Mouse (Mus musculus): ENCODE results near the gene Dgkz. TPM values are rescaled to one million over a fixed set of nuclear protein-coding genes. Genes with fewer than 3 reads are reported as not detected.

Dgkz gene
- polyA plus RNA-seq, 1 experiment = 295 TPM

DNA sequence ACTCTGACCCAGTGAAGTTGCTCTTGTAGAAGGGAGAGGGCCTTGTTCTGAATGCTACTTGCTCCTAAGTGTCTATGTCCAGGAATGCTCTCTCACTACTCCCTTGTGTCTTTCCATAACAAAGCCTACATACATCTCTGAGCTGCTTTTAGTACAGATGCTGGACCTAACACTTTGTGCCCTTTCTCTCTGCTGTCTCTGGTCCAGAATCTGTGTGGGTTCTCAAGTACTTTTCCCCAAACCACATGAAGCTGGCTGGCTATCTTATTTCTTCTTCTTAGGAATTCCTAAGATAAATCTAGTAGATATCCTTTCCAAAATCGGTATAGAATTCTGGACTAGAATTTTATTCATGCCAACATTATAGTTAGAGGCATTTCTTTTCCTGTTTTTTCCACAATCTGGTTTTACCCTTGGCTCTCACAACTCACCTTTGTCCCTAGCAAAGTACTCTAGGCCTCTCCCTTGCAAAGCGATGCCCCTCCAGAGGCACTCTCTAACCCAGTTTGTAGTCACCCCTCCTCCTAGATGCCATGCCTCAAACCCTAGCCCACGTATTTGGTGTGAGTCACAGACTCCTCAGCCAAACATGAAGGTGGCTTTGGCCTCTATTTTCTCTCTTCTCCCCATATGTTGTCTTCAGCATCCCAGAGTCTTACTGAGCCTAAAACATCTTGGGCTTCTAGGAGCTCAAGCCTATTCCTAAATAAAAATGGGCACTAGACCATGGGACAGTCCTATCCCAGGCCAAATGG lies 72.3 kb downstream of the Dgkz start:
- WGBS = 82% methylated on average over 3 of the region's 3 CpGs
- H3K4me3 ChIP-seq (ENCODE audit: low read depth, low read length) = no peak overlapping the region
- no peak overlapping the region for H3K27ac ChIP-seq (ENCODE audit: insufficient read depth, low read depth, low read length)
- no peaks in the 10 kb centered on the region for H3K4me1 ChIP-seq (ENCODE audit: control insufficient read depth, insufficient read depth, insufficient read length, low read length)
- no peak for TF ChIP-seq CTCF (IDR thresholded peaks at IDR 0.05; ENCODE audit: extremely low read depth, insufficient read length, insufficient replicate concordance, low read depth, low read length)
- TF ChIP-seq POLR2A (IDR thresholded peaks at IDR 0.05; ENCODE audit: low read depth, low read length) = no peak
- peaks cover 35% of the 10 kb centered on the region for H3K36me3 ChIP-seq (ENCODE audit: control insufficient read depth, insufficient read depth, low read length)
- no peaks in the 10 kb centered on the region for H3K27me3 ChIP-seq (ENCODE audit: control insufficient read depth, insufficient read depth, low read length)

DNA sequence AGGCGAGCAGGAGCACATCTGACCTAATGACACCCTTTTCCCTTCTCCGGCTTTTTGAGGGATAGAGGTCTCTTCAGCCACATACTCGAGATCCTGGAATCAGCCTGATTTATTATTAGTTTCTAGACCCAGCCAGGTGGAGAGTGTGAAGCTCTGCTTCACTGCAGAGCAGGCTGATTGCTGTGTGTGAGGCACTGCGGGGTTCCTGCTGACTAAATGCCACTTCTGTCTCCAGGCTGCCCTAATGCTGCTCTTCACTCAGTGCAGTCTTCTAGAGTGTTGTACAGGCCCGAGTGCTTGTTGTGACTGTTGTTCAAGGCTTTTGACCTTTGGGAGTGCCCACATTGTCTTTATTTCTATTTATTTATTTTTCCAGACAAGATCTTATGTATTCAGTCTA lies 73.3 kb downstream of the Dgkz start:
- no peak overlapping the region for H3K27ac ChIP-seq (ENCODE audit: insufficient read depth, low read depth, low read length)
- H3K27me3 ChIP-seq (ENCODE audit: control insufficient read depth, insufficient read depth, low read length) = no peaks in the 10 kb centered on the region
- H3K4me3 ChIP-seq (ENCODE audit: low read depth, low read length) = no peak overlapping the region
- TF ChIP-seq CTCF (IDR thresholded peaks at IDR 0.05; ENCODE audit: extremely low read depth, insufficient read length, insufficient replicate concordance, low read depth, low read length) = no peak
- no peak for TF ChIP-seq POLR2A (IDR thresholded peaks at IDR 0.05; ENCODE audit: low read depth, low read length)
- H3K36me3 ChIP-seq (ENCODE audit: control insufficient read depth, insufficient read depth, low read length) = peaks cover 33% of the 10 kb centered on the region
- WGBS = 68% methylated on average over 5 of the region's 5 CpGs
- peaks cover 4% of the 10 kb centered on the region; the same call in 1 of the 2 replicates for H3K4me1 ChIP-seq (ENCODE audit: control insufficient read depth, insufficient read depth, insufficient read length, low read length)

DNA sequence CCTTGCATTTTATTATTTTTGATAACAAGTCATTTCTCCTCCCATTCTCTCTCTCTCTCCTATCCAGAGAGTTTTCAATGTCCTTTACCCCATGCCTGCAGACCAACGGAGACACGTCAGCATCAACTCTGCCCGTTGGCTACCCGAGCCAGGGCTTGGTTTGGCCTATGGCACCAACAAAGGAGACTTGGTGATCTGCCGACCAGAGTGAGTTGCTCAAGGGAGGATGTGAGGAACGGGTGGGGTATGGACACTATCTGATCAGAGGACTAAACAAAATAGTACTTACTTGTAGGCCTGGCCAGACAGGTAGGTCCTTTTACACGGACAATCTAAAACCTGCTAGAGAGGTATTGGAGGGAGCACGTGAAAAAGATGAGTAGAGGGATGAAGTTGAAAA lies 75.2 kb downstream of the Dgkz start:
- Histone ChIP-seq H3K27ac (ENCODE audit: insufficient read depth, low read depth, low read length) (no peak overlapping the region), H3K27me3 (ENCODE audit: control insufficient read depth, insufficient read depth, low read length) (no peaks in the 10 kb centered on the region), H3K36me3 (ENCODE audit: control insufficient read depth, insufficient read depth, low read length) (peaks cover 33% of the 10 kb centered on the region), H3K4me1 (ENCODE audit: control insufficient read depth, insufficient read depth, insufficient read length, low read length) (peaks cover 4% of the 10 kb centered on the region; the same call in 1 of the 2 replicates), H3K4me3 (ENCODE audit: low read depth, low read length) (no peak overlapping the region)
- 94% methylated on average over 8 of the region's 8 CpGs for WGBS
- no peak for TF ChIP-seq POLR2A (IDR thresholded peaks at IDR 0.05; ENCODE audit: low read depth, low read length)

DNA sequence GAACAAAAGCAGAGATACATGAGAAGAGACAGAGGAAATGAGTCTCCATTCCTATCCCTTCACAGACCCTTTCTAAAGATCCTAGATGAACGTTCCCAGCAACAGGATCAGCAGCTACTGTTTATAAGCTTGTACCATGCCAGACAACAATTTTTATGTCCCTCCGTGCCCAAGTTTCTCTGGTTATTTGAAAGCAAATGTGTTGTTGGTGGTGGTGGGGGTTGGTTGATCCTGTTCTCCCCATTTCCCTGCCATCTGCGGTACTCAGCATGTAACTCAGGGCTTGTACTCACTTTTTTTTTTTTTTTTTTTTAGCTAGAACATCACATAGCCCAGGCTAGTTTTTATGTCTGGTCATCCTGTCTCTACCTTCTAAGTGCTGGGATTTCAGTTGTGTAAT lies 76.5 kb downstream of the Dgkz start:
- Histone ChIP-seq H3K27ac (ENCODE audit: insufficient read depth, low read depth, low read length) (no peak overlapping the region), H3K4me3 (ENCODE audit: low read depth, low read length) (no peak overlapping the region), H3K36me3 (ENCODE audit: control insufficient read depth, insufficient read depth, low read length) (peaks cover 33% of the 10 kb centered on the region), H3K27me3 (ENCODE audit: control insufficient read depth, insufficient read depth, low read length) (no peaks in the 10 kb centered on the region), H3K4me1 (ENCODE audit: control insufficient read depth, insufficient read depth, insufficient read length, low read length) (peaks cover 4% of the 10 kb centered on the region; the same call in 1 of the 2 replicates)
- TF ChIP-seq CTCF (IDR thresholded peaks at IDR 0.05; ENCODE audit: extremely low read depth, insufficient read length, insufficient replicate concordance, low read depth, low read length) = no peak
- TF ChIP-seq POLR2A (IDR thresholded peaks at IDR 0.05; ENCODE audit: low read depth, low read length) = no peak
- WGBS = 93% methylated on average over 3 of the region's 3 CpGs

DNA sequence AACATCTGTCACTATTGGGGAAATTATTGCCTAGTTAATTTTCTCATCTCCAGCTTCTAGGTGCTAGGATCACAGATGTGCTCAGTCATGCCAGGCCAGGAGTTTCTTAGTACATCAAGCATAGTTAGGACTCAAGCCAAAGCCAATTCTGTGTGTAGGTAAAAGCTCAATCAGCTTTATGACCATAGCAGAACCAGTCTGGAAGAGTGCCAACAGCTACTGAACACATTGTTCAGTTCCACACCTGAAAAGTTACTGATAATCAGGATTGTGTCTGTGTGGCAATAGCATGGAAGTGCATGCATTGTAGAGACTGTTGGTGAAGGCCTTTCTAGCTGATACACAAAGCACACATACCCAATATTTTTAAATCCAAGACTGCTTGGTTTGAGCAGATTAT lies 77.7 kb downstream of the Dgkz start:
- peaks cover 4% of the 10 kb centered on the region; the same call in 1 of the 2 replicates for H3K4me1 ChIP-seq (ENCODE audit: control insufficient read depth, insufficient read depth, insufficient read length, low read length)
- peaks cover 33% of the 10 kb centered on the region for H3K36me3 ChIP-seq (ENCODE audit: control insufficient read depth, insufficient read depth, low read length)
- H3K27ac ChIP-seq (ENCODE audit: insufficient read depth, low read depth, low read length) = no peak overlapping the region
- H3K27me3 ChIP-seq (ENCODE audit: control insufficient read depth, insufficient read depth, low read length) = no peaks in the 10 kb centered on the region
- no peak overlapping the region for H3K4me3 ChIP-seq (ENCODE audit: low read depth, low read length)
- TF ChIP-seq POLR2A (IDR thresholded peaks at IDR 0.05; ENCODE audit: low read depth, low read length) = no peak
- TF ChIP-seq CTCF (IDR thresholded peaks at IDR 0.05; ENCODE audit: extremely low read depth, insufficient read length, insufficient replicate concordance, low read depth, low read length) = no peak

DNA sequence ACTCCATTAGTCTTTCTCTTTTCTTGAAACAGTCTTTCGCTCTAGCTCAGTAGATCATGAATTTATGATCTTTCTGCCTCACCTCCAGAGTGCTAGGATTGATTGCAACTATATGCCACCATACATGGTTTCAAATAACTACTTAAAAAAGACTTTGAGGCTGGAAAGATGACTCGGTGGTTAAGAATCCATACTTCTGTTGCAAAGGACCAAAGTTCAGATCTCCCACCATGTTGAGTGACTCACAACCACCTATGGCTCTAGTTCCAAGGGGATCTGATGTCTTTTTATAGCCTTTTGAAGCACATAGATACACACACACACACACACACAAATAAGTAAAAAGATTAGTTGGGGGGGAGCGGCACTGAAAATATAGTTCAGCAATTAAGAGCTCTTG lies 80.3 kb downstream of the Dgkz start:
- H3K36me3 ChIP-seq (ENCODE audit: control insufficient read depth, insufficient read depth, low read length) = peaks cover 25% of the 10 kb centered on the region
- 96% methylated on average over 3 of the region's 3 CpGs for WGBS
- H3K27ac ChIP-seq (ENCODE audit: insufficient read depth, low read depth, low read length) = no peak overlapping the region
- TF ChIP-seq CTCF (IDR thresholded peaks at IDR 0.05; ENCODE audit: extremely low read depth, insufficient read length, insufficient replicate concordance, low read depth, low read length) = no peak
- TF ChIP-seq POLR2A (IDR thresholded peaks at IDR 0.05; ENCODE audit: low read depth, low read length) = no peak
- no peak overlapping the region for H3K4me3 ChIP-seq (ENCODE audit: low read depth, low read length)
- peaks cover 4% of the 10 kb centered on the region; the same call in 1 of the 2 replicates for H3K4me1 ChIP-seq (ENCODE audit: control insufficient read depth, insufficient read depth, insufficient read length, low read length)
- no peaks in the 10 kb centered on the region for H3K27me3 ChIP-seq (ENCODE audit: control insufficient read depth, insufficient read depth, low read length)

DNA sequence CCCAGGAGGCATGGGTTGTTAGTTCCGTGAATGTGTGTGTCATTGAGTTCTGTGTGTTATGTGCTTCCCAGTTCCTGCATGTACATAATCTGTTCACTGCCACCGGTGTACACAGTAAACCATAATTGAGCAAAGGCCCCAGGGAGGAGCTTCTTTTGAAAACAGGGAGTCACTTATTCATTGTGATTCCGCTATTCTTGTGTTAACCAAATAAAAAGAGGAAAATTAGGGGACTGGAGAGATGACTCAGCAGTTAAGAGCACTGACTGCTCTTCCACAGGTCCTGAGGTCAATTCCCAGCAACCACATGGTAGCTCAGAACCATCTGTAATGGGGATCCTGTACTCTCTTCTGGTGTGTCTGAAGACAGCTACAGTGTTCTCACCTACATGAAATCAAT lies 80.9 kb downstream of the Dgkz start:
- no peak overlapping the region for H3K4me3 ChIP-seq (ENCODE audit: low read depth, low read length)
- no peaks in the 10 kb centered on the region for H3K27me3 ChIP-seq (ENCODE audit: control insufficient read depth, insufficient read depth, low read length)
- peaks cover 4% of the 10 kb centered on the region; the same call in 1 of the 2 replicates for H3K4me1 ChIP-seq (ENCODE audit: control insufficient read depth, insufficient read depth, insufficient read length, low read length)
- TF ChIP-seq POLR2A (IDR thresholded peaks at IDR 0.05; ENCODE audit: low read depth, low read length) (no peak), CTCF (IDR thresholded peaks at IDR 0.05; ENCODE audit: extremely low read depth, insufficient read length, insufficient replicate concordance, low read depth, low read length) (no peak)
- H3K27ac ChIP-seq (ENCODE audit: insufficient read depth, low read depth, low read length) = no peak overlapping the region
- H3K36me3 ChIP-seq (ENCODE audit: control insufficient read depth, insufficient read depth, low read length) = peaks cover 24% of the 10 kb centered on the region
- WGBS = 86% methylated on average over 3 of the region's 3 CpGs

All from small intestine, adult 2 months (tissue).